Mouse (Mus musculus) inflammation-experienced regulatory T-cells, adult 6 months (primary cell): ENCODE measurements around the gene Otc. TPM values are rescaled to one million over a fixed set of nuclear protein-coding genes. Genes with fewer than 3 reads are reported as not detected.

Experiments used
- ATAC-seq: one replicate; pipeline ENCODE4 v1.8.0; 2017
- polyA plus RNA-seq, 3 experiments: library from polyadenylated mRNA; unstranded; fragments of 100-300 nt; shearing (Covaris generic); gene quantifications; one replicate each; pipeline ENCODE4 v1.2.1; 2017

Gene Otc
- not detected for polyA plus RNA-seq

DNA sequence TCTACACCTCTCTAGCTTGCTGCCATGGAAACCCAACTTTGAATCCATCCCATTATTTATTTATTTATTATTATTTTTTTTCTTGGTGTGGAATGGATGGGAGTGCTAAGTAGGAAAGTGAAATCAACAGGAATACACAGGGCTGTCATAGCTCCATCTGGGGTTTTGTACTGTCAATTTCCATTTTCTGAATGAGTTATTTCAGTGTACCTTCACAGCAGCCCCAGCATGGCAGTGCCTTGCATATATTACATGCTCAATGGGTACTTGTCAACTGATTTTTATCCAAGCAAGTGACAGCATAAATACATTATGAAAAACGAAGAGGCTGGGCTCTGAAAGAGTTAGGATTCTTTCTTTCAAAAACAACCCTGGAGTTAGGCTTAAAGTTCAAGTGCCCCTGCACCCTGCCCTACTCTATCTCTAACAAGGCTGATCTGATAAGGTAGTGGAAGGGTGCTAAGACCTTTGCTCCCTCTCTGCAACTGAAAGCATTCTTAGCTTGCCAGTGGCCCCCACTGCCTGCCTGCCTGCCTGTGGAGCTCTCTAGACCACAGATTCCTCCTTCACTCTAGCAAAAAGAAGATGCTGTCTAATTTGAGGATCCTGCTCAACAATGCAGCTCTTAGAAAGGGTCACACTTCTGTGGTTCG, at the start of gene Otc:
TSS of gene Otc (plus strand) at position 454 of the 653 bp plus-strand sequence.
- no peak for ATAC-seq

DNA sequence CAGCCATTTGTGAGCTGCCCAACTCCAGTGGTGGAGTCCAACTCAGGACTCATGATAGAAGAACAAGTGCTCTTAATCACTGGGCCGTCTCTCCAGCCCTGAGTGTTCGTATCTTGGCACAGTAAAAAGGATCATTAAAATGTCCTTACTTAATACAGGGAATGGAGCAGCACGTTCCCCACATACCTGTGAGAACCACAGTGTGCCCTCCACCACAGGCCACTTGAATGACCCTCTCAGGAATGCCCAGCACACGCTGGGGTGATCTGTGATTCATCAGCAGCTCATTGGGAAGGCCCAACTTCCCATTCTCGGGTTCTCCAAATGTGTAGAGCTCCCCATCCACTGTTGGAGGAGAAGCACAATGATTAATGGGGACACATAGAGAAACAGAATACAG, 46.2 kb upstream of the Otc start:
- ATAC-seq, result no peak

DNA sequence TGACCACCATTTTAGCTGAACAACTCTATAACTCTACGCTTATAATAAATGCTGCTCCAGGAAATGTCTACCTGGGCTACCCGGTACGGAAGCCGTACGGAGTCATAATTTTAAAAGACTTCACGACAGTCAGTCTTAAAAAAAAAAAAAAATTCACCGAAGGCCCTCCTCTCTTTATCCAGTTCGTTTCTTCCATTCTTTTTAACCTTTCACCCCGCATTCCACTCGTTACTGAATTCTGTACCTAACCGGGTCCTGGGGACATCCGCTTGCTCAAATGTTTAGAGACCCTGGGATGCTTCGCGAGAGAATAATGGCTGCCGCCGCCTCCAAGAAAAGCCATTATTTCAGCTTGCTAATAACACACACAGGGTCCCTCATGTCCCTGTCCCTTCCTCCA, 36.1 kb upstream of the Otc start:
- peak; percentile 30 for ATAC-seq

DNA sequence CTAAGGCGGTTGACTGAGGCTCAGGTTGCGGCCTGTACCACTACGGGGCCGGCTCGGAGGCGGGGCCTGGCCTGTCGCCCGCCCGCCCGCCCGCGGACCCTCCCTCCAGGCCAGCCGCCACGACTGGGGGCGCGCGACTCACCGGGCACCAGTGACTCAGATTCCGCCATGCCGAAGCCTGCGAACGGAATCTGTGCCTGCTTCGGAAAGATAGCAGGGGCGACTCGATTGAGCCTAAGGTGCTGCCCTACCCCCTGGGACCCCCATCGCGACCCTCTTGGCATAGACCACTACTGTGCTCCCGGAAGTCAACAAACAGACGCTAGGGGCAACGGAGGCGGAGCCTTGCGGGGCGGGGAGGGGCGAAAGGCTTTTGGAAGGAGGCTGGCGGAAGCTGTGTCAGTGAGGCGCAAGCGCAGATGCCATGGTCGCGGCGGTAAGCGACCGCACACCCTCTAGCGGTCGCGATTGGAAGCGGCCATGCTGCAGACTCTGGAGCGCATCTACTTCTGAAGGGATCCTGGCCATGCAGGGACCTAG, 35.6 kb upstream of the Otc start, which contains the start of gene Rpgr:
TSS of gene Rpgr (minus strand) at position 511 of the 540 bp plus-strand sequence.
- ATAC-seq, result peak; percentile 89

DNA sequence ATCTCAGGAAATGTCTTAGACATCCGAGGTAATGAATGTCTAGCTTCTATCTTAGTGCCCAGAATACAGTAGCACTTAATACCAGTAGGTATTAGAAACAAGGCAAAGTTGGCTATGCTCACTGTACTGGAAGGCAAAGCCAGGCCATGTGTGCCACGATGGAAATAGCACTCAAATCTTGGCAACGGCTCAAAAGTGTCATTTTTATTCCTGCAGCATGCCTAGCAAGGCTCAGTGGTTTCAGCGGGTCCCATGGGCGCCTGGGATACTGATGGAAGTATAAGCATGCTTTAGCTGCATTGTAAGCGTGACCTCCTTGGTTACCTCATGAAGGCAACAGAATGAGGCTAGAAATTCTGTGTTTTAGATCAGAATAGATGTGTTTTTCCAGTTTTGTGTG, 32.8 kb upstream of the Otc start:
- ATAC-seq, result no peak

DNA sequence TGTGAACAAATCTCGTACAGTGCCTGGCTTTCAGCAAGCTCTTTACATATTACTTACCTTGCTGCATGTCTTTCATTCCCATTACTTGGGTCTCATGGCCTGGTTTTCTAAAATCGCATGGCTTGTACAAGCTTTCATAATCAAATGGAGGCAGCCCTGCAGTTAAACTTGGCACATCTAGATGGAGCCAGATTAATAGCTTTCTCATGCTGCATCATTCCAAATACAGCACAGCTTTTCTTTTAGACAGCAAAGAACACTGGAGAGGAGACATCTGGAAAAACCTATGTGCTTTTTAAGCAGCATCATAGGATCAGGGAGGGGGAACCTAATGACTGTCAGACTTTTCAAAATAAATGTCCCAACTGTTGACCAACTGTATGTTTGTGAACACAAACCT, 19.1 kb upstream of the Otc start:
- ATAC-seq, result no peak

DNA sequence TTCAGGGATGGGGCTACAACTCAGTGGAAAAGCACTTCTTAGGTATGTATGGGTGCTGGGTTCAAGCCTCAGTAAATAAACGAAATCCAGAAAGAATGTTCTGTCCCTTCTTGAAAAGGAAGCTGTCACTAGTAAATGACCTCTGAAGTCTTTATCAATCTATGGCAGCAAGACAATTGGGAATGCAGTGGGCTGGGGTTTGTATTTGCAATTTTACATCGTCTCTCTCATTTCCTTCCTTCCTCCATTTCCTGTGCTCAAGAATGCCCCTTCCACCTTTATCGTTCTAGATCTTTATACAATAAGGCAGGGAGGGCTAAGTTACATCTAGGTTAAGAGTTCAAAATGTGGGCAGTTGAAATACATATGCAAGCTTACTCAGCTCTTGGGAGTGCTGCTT, 17.5 kb upstream of the Otc start:
- ATAC-seq, result no peak

DNA sequence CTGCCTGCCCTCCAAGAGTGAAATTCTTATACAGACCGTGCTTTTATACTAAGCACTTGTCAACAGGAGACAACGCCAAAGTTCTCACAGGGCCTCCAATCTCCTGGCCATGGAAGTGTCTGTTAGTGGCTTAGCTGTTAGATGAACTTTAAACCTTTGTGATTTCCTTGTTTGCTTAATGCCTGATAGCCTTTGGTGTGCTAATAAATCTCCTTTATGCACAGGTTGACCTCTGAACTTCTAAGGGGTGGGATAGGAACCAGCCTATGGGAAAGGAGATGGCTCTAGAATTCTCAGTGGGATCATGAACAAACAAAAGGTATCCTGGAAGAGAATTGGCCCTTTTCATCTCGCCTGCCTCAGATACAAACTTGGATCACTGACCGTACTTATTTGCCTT, 12.6 kb upstream of the Otc start:
- ATAC-seq, result no peak

DNA sequence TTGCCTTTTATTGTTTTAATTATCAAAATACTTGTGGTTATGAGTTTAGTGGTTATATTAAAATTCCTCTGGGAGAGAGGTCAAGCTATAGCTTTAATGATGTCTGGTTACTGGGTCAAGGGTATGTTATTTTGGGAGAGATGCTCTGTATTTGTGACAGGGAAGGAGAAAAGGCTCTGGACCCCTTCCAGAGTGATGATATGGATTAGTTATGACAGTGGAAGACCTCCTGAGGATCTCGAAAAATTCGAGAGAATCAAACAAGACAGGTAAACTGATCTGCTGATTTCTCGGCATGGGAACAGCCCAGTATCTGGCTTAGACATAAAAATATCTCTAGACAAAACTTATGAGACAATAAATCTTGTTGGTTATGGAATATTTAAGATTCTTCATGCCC, 8.2 kb upstream of the Otc start:
- ATAC-seq, result no peak

DNA sequence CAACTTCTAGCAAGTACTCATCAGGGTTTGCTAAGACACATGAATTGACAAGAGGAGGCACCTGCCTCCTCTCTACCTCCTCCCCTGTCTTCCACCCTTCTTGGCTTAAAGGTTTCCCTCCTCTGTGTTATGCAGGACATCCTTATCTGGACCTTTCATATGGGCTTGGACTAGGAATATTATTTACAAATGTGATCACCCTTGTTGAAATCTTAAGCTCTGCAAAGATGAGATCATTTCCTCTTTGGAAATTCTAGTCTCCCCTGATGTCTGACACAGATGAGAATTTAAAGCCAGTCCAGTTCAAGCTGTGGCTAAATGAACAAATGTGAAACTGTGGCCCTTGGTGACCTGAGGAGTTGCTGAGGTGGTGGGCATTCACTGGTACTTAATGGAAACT, 748 bp upstream of the Otc start:
- no peak for ATAC-seq

DNA sequence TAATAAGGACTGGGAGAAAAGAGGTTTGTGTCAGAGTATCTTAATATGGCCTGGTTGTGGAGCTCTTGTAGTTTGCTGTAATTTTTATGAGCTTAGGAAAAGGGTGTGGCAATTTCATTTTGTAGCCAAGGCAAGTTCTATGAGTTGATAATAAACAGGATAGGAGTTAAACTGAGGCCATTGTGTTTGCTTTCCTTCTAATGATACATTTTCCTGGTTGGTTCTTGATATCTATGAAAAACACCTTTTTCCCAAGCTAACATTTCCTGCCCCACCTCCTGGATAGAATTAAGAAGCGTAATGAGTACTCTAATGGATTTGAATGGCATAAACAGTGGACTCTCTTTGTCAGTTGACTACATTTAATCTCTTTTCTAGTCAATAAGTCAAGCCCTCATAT, 5.7 kb downstream of the Otc start:
- ATAC-seq, result no peak

DNA sequence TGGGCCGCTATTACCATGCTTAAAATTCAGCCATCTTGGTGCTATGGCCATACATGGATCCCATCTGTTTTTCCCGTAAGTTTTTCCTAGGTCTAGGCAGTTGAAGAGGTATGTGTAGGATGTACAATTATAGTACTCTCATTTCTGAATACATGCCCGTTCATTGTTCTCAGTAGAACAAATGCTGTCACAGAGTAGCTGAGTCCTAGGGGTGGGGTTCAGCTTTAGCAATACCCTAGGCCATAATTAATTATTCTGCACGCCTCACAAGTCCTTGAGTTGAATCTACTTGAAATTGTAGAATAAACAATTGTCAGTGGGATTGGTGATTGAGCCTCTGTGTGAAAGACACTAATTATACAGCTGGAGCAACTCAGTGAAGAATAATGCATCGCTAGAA, 6.2 kb downstream of the Otc start:
- no peak for ATAC-seq

DNA sequence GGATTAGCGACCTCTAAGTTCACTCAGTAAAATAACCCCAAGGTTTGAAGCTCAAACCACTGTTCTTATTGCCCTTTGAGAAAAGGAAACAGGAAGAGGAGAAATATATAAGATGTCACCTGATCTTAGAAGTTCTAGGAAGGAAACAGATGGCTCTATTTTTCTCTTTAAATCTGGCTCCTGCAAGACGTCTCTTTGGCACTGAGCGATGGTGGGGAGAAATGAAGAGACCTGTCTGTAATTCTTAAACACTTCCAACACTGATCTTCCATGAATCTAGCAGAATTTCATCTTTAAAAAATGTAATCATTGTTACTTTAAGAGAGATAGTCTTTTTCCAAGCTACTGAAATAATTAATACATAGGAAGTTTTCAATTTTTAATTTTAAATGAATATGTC, 16.2 kb downstream of the Otc start:
- ATAC-seq, result no peak

DNA sequence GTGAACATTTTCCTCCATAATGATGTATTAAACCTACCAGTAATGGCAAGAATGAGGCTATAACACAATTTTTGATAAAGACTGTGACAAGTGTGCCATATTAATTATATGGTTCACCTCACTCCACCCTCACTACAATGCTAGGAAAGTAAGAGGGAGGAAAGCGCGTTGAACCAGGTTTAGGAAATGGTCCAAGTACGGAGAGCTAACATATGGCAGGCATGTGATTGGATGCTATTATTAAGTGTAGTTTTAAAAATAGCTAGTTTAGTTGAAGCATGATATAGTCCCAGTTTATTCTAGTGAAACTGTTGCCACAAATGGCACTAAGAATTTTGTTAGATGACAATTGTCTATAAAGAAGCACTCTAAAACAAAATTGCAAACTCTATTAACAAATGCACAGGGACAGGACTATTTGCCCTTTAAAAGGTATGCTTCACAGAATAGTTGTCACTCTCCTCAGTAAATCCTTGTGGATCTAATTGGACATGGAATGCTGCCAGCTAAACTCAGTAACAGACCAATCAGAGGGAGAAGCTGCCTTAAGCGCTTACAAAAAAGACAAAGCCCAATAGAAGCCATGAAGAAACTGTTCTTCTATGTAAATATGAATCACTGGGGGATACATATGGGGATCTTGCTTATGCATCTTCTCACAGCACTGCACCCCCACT, 16.8 kb downstream of the Otc start:
- ATAC-seq, result no peak

DNA sequence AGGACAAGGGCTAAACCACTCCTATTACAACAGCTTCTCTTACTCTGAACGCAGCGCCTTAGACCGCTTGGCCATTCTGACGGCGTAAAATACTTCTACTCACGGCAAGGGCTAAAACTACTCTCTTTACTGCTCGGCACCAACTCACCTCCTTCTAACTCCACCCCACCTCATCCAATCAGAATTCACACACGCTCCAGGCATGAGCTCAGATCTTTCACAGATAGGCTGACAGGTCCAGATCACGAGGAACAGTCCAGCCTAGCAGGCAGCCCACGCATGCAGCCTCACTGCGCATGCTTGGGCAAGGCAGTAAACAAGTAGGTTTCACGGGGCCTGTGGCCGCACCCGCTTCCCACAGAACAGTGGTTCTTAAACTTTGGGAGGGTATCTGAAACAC, 45.2 kb downstream of the Otc start:
- no peak for ATAC-seq

DNA sequence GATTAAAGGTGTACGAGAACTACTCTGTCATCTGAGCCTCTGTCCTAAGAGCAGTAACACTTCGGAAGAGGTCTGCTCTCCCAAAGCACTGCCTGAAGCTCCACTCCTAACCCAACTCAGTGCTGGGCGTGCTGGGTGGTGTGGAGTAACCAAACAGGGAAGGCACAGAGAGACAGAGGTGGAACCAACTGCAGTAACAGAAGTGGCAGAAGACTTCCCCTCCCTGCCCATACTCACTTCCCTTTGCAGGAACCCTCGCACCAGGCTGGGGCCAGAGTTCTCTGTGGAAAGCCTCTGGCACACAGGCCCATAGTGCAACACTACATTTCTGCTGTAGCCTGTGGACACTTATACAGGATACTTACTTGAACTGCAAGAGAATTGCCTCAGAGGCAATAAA, 66.1 kb downstream of the Otc start:
- no peak for ATAC-seq

DNA sequence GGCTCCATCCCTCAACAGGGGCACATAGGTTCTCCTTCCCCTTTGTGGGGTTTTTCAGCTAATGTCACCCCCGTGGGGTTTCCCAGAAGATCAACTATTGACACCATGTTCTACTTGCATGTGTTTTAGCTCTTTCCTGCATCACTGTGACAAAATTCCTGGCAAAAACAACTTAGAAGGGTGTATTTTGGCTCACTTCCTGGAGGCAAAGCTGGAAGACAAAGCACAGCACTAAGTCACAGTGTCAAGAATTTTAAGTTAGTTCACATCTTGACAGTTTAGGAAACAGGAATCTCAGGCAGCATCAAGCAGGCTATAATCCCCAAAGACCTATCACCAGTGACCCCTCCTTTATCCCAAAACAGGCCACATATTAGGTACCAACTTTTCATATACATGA, 78.1 kb downstream of the Otc start:
- ATAC-seq, result no peak

DNA sequence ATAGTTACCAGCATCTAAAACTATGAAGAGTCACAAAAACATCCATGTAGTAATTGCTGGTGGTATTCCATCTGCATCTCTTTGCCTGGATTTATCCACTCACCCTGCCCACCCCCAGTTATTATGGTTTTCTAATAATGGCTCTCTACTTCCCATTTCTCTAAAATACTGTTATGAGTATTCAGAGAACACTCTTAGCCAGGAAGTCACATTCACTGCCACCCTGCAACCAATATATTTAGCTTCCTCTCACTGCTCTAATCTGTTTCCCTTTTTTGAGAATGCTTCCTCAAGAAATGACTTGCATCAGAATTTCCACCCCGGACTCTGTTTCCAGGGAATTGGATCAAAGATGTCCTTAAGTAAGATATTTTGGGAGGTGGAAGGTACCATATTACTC, 79.6 kb downstream of the Otc start:
- ATAC-seq, result no peak

DNA sequence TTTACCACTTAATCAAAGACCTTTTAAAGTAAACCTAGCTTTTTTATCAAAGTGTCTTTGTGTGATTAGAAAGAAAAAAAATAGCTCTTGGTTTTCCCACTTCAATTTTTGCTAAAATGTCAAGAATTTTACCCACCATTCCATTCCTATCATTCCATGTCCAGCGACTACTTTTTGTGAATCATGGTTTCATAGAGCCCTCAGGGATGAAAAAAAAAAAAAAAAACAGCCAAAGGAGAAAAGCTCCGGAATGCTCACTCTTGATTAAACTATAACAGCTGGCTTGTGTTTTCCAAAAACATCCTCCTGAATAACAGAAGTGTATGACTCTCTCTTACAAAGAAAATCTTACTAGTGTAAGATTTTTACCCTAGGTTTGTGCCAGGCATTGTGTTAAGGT, 84.7 kb downstream of the Otc start:
- no peak for ATAC-seq

DNA sequence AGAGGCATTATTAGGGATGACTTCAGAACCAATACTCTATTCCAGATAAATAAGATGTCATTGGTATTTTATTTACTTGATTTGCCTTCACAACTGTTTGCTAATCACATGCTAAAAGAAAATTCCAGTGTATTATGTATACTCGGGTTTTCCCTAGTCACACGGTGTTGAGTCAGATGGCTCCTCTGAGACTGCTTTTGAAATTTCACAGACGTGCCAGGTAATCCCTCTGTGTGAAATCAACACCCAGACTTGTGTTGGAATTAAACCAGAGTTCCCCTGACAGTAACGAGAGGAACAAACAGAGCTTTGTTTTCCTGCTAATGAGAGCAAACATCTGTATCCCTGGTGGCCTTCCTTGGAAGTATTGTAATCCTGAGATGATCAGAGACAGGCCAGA, 103.8 kb downstream of the Otc start:
- no peak for ATAC-seq
